Mouse (Mus musculus): ENCODE data around the gene Dock7. TPM values are rescaled to one million over a fixed set of nuclear protein-coding genes. Genes with fewer than 3 reads are reported as not detected.
"Not testable (repeated sequence)": the region's sequence is repeated elsewhere in the genome, so short reads cannot be mapped to it uniquely, and the experiment has no call there.

The Dock7 gene
- total and polyA plus RNA-seq, 2 experiments from 2014 or later, result 36.8 to 82.3 TPM

DNA sequence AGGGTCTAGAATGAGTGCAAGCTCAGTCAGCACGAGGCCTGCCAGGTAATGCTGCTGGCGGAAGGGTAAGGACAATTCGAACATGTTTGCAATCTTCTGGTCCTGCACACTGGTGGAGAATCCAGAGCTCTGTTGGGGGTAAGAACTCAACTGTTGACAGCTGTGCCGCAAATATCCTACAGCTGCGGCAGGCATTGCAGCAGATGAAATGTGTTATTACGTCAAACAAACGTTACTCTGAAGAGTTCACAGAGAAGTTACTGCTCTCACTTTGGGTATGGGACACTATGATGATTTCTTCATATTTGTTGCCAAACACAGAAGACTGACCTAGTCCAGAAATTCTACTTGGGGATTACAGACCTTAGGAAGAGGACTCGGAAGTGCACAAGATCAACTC lies 136.0 kb downstream of the Dock7 start:
- Histone ChIP-seq H3K4me1 (ENCODE audit: insufficient read depth, low read length) (no peaks in the 10 kb centered on the region), H3K36me3 (ENCODE audit: insufficient read depth, low read length) (peaks cover 26% of the 10 kb centered on the region; the same call in 1 of the 2 replicates), H3K9ac (replicated peaks; ENCODE audit: low read length, poor library complexity, severe bottlenecking) (no peak overlapping the region), H3K27ac (ENCODE audit: low read depth, low read length) (no peak overlapping the region), H3K4me2 (ENCODE audit: low read depth, low read length, poor library complexity, severe bottlenecking) (no peak overlapping the region), H3K9me3 (ENCODE audit: low read length) (no peaks in the 10 kb centered on the region), H3K4me3 (ENCODE audit: low read depth, low read length) (no peak overlapping the region), H3K27me3 (ENCODE audit: insufficient read depth, low read length) (no peaks in the 10 kb centered on the region)
- ATAC-seq (ENCODE audit: low FRiP score) (no peak), DNase-seq (ENCODE audit: low spot score) (no peak)
- TF ChIP-seq CTCF (IDR thresholded peaks at IDR 0.05), result no peak
- 91% methylated on average over 8 of the region's 8 CpGs for WGBS

DNA sequence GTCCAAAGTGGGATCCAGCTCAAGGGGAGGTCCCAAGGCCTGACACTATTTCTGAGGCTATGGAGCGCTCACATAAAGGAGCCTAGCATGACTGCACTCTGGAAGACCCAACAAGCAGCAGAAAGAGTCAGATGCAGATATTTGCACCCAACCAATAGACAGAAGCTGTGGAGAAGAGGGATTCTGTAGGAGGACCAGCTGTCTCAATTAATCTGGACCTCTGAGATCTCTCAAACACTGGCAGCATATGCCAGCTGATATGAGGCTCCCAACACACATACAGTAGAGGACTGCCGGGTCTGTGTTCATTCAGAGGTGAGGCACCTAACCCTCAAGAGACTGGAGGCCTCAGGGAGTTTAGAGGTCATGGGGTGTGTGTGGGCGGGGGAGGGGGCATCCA lies 140.7 kb downstream of the Dock7 start:
- not testable (repeated sequence) for H3K4me1 ChIP-seq (ENCODE audit: insufficient read depth, low read length); ATAC-seq (ENCODE audit: low FRiP score); H3K4me2 ChIP-seq (ENCODE audit: low read depth, low read length, poor library complexity, severe bottlenecking); H3K4me3 ChIP-seq (ENCODE audit: low read depth, low read length); H3K9me3 ChIP-seq (ENCODE audit: low read length); H3K9ac ChIP-seq (replicated peaks; ENCODE audit: low read length, poor library complexity, severe bottlenecking); H3K27ac ChIP-seq (ENCODE audit: low read depth, low read length); H3K27me3 ChIP-seq (ENCODE audit: insufficient read depth, low read length); DNase-seq (ENCODE audit: low spot score)
- 92% methylated on average over 3 of the region's 3 CpGs for WGBS
- peaks cover 34% of the 10 kb centered on the region for H3K36me3 ChIP-seq (ENCODE audit: insufficient read depth, low read length)

DNA sequence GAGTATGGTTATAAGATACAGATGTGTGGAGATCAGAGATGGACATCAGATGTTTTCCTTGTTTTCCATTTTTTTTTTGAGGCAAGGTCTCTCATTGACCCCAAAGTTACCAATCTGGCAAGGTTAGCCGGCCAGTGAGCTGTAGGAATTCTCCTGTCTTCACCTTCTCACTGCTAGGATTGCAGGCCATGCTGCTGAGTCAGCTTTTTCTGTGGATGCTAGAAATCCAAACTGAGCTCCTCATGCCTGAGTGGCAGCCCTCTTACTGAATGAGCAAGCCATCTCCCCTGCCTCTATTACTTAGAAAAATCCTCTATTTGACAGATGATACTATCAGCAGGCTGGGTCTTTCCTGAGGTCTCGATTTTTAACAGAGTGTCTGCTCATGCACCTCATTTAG lies 142.0 kb downstream of the Dock7 start:
- Histone ChIP-seq H3K27ac (ENCODE audit: low read depth, low read length) (0 out of 2 replicates have a peak overlapping the region, but pooled peaks have one; percentile 6), H3K9me3 (ENCODE audit: low read length) (no peaks in the 10 kb centered on the region), H3K4me2 (ENCODE audit: low read depth, low read length, poor library complexity, severe bottlenecking) (no peak overlapping the region), H3K4me1 (ENCODE audit: insufficient read depth, low read length) (no peaks in the 10 kb centered on the region), H3K27me3 (ENCODE audit: insufficient read depth, low read length) (no peaks in the 10 kb centered on the region), H3K9ac (replicated peaks; ENCODE audit: low read length, poor library complexity, severe bottlenecking) (no peak overlapping the region), H3K4me3 (ENCODE audit: low read depth, low read length) (no peak overlapping the region), H3K36me3 (ENCODE audit: insufficient read depth, low read length) (peaks cover 29% of the 10 kb centered on the region)
- 95% methylated on average over 2 of the region's 2 CpGs for WGBS
- DNase-seq (ENCODE audit: low spot score), result no peak
- no peak for ATAC-seq (ENCODE audit: low FRiP score)
- TF ChIP-seq CTCF (IDR thresholded peaks at IDR 0.05), result no peak

DNA sequence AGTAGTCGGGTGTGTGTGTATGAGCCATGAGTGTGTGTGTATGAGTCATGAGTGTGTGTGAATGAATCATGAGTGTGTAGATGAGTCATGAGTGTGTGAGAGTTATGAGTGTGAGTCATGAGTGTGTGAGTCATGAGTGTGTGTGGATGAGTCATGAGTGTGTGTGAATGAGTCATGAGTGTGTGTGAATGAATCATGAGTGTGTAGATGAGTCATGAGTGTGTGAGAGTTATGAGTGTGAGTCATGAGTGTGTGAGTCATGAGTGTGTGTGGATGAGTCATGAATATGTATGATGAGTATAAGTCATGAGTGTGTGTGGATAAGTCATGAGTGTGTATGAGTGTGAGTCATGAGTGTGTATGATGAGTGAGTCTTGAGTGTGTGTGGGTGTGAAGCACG lies 142.4 kb downstream of the Dock7 start:
- H3K27ac ChIP-seq (ENCODE audit: low read depth, low read length); ATAC-seq (ENCODE audit: low FRiP score); H3K4me1 ChIP-seq (ENCODE audit: insufficient read depth, low read length); H3K27me3 ChIP-seq (ENCODE audit: insufficient read depth, low read length); H3K4me3 ChIP-seq (ENCODE audit: low read depth, low read length); H3K9me3 ChIP-seq (ENCODE audit: low read length); H3K4me2 ChIP-seq (ENCODE audit: low read depth, low read length, poor library complexity, severe bottlenecking); DNase-seq (ENCODE audit: low spot score); H3K9ac ChIP-seq (replicated peaks; ENCODE audit: low read length, poor library complexity, severe bottlenecking): not testable (repeated sequence)
- 100% methylated on average over 2 of the region's 2 CpGs for WGBS
- peaks cover 25% of the 10 kb centered on the region for H3K36me3 ChIP-seq (ENCODE audit: insufficient read depth, low read length)

DNA sequence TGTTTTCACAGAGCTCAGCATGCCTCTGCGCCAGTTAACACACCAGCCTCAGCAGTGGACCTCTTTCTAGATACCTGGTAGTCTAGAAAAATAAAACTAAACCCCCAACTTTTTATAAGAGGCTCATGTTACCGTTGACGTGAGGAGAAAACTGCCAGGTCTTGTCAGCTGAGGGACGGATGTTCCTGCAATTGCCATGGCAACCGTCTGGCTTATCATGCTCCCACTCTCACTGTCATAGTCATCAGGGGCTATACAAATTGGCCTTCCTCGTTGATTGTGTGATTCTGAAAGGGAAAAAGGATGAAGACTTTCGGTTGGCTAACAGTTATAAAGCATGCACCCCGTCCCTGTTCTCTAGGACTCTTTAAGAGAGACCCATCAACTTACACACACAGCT lies 145.0 kb downstream of the Dock7 start:
- no peaks in the 10 kb centered on the region for H3K27me3 ChIP-seq (ENCODE audit: insufficient read depth, low read length)
- no peak overlapping the region for H3K27ac ChIP-seq (ENCODE audit: low read depth, low read length)
- no peak overlapping the region for H3K9ac ChIP-seq (replicated peaks; ENCODE audit: low read length, poor library complexity, severe bottlenecking)
- H3K4me2 ChIP-seq (ENCODE audit: low read depth, low read length, poor library complexity, severe bottlenecking), result no peak overlapping the region
- 0 out of 2 replicates have a peak, but pooled peaks have one; percentile 10 for ATAC-seq (ENCODE audit: low FRiP score)
- DNase-seq (ENCODE audit: low spot score), result no peak
- 43% methylated on average over 8 of the region's 8 CpGs for WGBS
- TF ChIP-seq CTCF (IDR thresholded peaks at IDR 0.05), result no peak
- no peaks in the 10 kb centered on the region for H3K4me1 ChIP-seq (ENCODE audit: insufficient read depth, low read length)
- peaks cover 30% of the 10 kb centered on the region for H3K36me3 ChIP-seq (ENCODE audit: insufficient read depth, low read length)
- H3K9me3 ChIP-seq (ENCODE audit: low read length), result no peaks in the 10 kb centered on the region
- no peak overlapping the region for H3K4me3 ChIP-seq (ENCODE audit: low read depth, low read length)

DNA sequence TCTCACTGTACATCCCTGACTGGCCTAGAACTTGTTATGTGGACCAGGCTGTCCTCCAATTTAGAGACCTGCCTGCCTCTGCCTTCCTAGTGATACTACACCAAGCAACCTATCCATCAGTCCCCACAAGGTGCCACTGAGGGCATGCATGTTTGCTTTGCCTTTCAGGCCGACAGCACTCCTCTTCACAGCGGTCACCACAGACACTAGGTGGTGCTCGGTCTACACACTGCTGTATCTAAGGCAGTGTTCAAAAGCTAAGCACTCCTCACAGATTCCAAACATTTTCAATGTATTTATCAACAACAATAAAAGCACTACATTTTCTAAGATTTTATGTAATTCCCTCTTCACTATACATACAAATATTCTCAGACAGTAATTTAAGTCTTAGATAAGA lies 150.8 kb downstream of the Dock7 start:
- no peaks in the 10 kb centered on the region for H3K4me1 ChIP-seq (ENCODE audit: insufficient read depth, low read length)
- no peak for ATAC-seq (ENCODE audit: low FRiP score)
- no peak overlapping the region for H3K4me3 ChIP-seq (ENCODE audit: low read depth, low read length)
- no peak for DNase-seq (ENCODE audit: low spot score)
- no peak overlapping the region for H3K9ac ChIP-seq (replicated peaks; ENCODE audit: low read length, poor library complexity, severe bottlenecking)
- WGBS, result 83% methylated on average over 3 of the region's 3 CpGs
- H3K9me3 ChIP-seq (ENCODE audit: low read length), result no peaks in the 10 kb centered on the region
- no peak overlapping the region for H3K4me2 ChIP-seq (ENCODE audit: low read depth, low read length, poor library complexity, severe bottlenecking)
- peaks cover 42% of the 10 kb centered on the region for H3K36me3 ChIP-seq (ENCODE audit: insufficient read depth, low read length)
- TF ChIP-seq CTCF (IDR thresholded peaks at IDR 0.05), result peak; percentile 38
- no peak overlapping the region for H3K27ac ChIP-seq (ENCODE audit: low read depth, low read length)
- no peaks in the 10 kb centered on the region for H3K27me3 ChIP-seq (ENCODE audit: insufficient read depth, low read length)

Measured in midbrain, postnatal 0 days (tissue).